Mouse (Mus musculus): ENCODE results near the gene Kremen2. TPM values are rescaled to one million over a fixed set of nuclear protein-coding genes. Genes with fewer than 3 reads are reported as not detected.

Gene Kremen2
- polyA plus RNA-seq, 1 experiment from 2014 or later = not detected

GRCm38 (mm10) chr17:23740136-23740584 lies 5.5 kb downstream of the Kremen2 start:
- H3K4me2 ChIP-seq (ENCODE audit: low read depth, low read length) = peak overlapping the region; percentile 99
- TF ChIP-seq CTCF (IDR thresholded peaks at IDR 0.05; ENCODE audit: low read depth) = no peak
- no peak for TF ChIP-seq EP300 (IDR thresholded peaks at IDR 0.05; ENCODE audit: low read depth)
- peaks cover 24% of the 10 kb centered on the region for H3K4me1 ChIP-seq (ENCODE audit: insufficient read depth)
- peak overlapping the region; percentile 29 for H3K27ac ChIP-seq (ENCODE audit: low read depth)
- peak; percentile 89 for DNase-seq
- peaks cover 3% of the 10 kb centered on the region; the same call in 1 of the 2 replicates for H3K36me3 ChIP-seq (replicated peaks; ENCODE audit: insufficient read depth, low read length)
- WGBS (ENCODE audit: insufficient replicate concordance) = under 1% methylated on average over 43 of the region's 46 CpGs
- peak overlapping the region; percentile 65 for H3K4me3 ChIP-seq (ENCODE audit: low read depth, low read length)
- H3K27me3 ChIP-seq (ENCODE audit: insufficient read depth, low read length) = peaks cover 70% of the 10 kb centered on the region
- H3K9me3 ChIP-seq (ENCODE audit: low read length) = no peaks in the 10 kb centered on the region
- H3K9ac ChIP-seq (replicated peaks) = peak overlapping the region; percentile 71
- peak; percentile 90 for ATAC-seq

- peak; percentile 14 for ATAC-seq
- H3K4me1 ChIP-seq (ENCODE audit: insufficient read depth) = peaks cover 24% of the 10 kb centered on the region
- peak overlapping the region; percentile 65 for H3K4me3 ChIP-seq (ENCODE audit: low read depth, low read length)
- H3K4me2 ChIP-seq (ENCODE audit: low read depth, low read length) = peak overlapping the region; percentile 99
- 3% methylated on average over 48 of the region's 48 CpGs for WGBS (ENCODE audit: insufficient replicate concordance)
- peaks cover 63% of the 10 kb centered on the region for H3K27me3 ChIP-seq (ENCODE audit: insufficient read depth, low read length)
- no peak for TF ChIP-seq EP300 (IDR thresholded peaks at IDR 0.05; ENCODE audit: low read depth)
- TF ChIP-seq CTCF (IDR thresholded peaks at IDR 0.05; ENCODE audit: low read depth) = no peak
- peaks cover 3% of the 10 kb centered on the region; the same call in 1 of the 2 replicates for H3K36me3 ChIP-seq (replicated peaks; ENCODE audit: insufficient read depth, low read length)
- H3K9me3 ChIP-seq (ENCODE audit: low read length) = no peaks in the 10 kb centered on the region
- H3K9ac ChIP-seq (replicated peaks) = peak overlapping the region; percentile 71
- peak overlapping the region; percentile 29; the same call in 1 of the 2 replicates for H3K27ac ChIP-seq (ENCODE audit: low read depth)
- no peak for DNase-seq
Measured at GRCm38 (mm10) chr17:23739202-23740135, 6.2 kb downstream of the Kremen2 start.

DNA sequence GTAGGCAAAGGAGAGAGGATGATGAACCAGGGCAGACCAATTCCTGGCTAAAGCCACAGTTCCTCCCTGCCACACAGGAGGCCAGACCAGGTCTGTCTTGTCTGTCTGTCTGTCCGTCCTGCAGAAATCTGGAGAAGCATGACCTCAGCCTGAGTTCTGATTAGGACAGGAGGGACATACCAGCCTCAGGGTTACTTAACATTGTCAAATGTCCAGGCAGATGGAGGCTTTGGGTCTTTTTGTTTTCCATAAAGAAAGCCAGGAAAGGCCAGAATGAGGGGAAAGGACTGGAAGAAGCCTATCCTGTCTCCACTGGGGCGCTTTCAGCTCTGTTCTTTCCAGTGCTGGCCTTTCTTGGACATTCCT lies 6.8 kb downstream of the Kremen2 start:
- Histone ChIP-seq H3K4me2 (ENCODE audit: low read depth, low read length) (peak overlapping the region; percentile 99), H3K9me3 (ENCODE audit: low read length) (no peaks in the 10 kb centered on the region), H3K4me1 (ENCODE audit: insufficient read depth) (peaks cover 24% of the 10 kb centered on the region), H3K27me3 (ENCODE audit: insufficient read depth, low read length) (peaks cover 56% of the 10 kb centered on the region), H3K36me3 (replicated peaks; ENCODE audit: insufficient read depth, low read length) (peaks cover 3% of the 10 kb centered on the region; the same call in 1 of the 2 replicates), H3K9ac (replicated peaks) (no peak overlapping the region), H3K27ac (ENCODE audit: low read depth) (no peak overlapping the region), H3K4me3 (ENCODE audit: low read depth, low read length) (no peak overlapping the region)
- WGBS (ENCODE audit: insufficient replicate concordance) = 68% methylated on average over 2 of the region's 2 CpGs
- no peak for ATAC-seq
- DNase-seq = no peak
- TF ChIP-seq CTCF (IDR thresholded peaks at IDR 0.05; ENCODE audit: low read depth) (no peak), EP300 (IDR thresholded peaks at IDR 0.05; ENCODE audit: low read depth) (no peak)

DNA sequence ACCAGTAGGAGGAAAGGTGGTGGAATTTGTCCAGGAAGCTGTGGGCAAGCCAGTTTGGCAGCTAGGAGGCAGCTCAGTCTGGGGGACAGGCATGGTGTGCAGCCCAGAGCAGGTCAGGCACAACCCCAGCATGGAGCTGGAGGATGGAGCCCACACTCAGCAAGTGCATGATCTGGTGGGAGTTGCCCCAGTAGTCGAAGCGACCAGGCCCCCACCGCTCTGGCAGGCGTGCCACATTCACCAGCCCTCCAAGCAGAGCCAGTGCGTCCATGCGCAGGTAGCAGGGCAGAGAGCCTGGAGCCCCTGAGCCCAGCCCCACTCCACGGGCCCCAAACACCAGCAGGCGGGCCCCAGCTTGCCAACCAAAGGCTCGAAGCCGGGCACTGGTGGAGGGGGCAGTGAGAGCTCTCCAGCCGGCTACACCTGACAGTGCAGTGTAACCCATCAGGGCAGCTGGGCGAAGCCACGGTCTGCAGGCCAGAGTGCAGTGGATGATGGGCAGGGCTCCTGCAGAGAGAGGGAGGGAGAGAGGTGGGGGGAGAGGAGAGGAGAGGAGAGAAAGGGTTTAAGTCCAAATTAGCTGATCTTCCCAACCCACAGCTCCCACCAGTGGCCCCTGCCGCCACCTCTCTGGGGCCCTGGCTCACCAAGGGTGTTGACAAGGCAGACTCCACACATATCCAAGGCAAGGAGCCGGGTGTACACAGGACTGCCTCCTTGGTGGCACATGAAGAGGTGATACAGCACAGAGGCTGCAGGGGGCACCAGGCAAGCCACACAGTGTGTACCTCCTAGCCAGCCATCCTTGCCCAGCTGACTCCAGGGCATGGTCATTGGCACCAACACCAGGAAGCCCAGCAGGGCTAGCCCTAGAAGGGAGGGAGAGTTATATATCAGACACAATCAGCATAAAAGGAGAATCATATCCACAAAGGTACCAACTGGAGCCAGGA lies 7.9 kb downstream of the Kremen2 start:
- WGBS (ENCODE audit: insufficient replicate concordance) = 77% methylated on average over 15 of the region's 15 CpGs
- no peak for DNase-seq
- no peak for ATAC-seq
- Histone ChIP-seq H3K4me2 (ENCODE audit: low read depth, low read length) (no peak overlapping the region), H3K36me3 (replicated peaks; ENCODE audit: insufficient read depth, low read length) (peaks cover 3% of the 10 kb centered on the region), H3K27ac (ENCODE audit: low read depth) (no peak overlapping the region), H3K4me3 (ENCODE audit: low read depth, low read length) (no peak overlapping the region), H3K9me3 (ENCODE audit: low read length) (no peaks in the 10 kb centered on the region), H3K27me3 (ENCODE audit: insufficient read depth, low read length) (peaks cover 46% of the 10 kb centered on the region), H3K9ac (replicated peaks) (no peak overlapping the region), H3K4me1 (ENCODE audit: insufficient read depth) (peaks cover 24% of the 10 kb centered on the region)
- TF ChIP-seq EP300 (IDR thresholded peaks at IDR 0.05; ENCODE audit: low read depth) (no peak), CTCF (IDR thresholded peaks at IDR 0.05; ENCODE audit: low read depth) (peak; percentile 24)

- Histone ChIP-seq H3K27ac (ENCODE audit: low read depth) (no peak overlapping the region), H3K4me2 (ENCODE audit: low read depth, low read length) (no peak overlapping the region), H3K9ac (replicated peaks) (no peak overlapping the region), H3K36me3 (replicated peaks; ENCODE audit: insufficient read depth, low read length) (peaks cover 3% of the 10 kb centered on the region), H3K27me3 (ENCODE audit: insufficient read depth, low read length) (peaks cover 13% of the 10 kb centered on the region), H3K4me3 (ENCODE audit: low read depth, low read length) (no peak overlapping the region), H3K9me3 (ENCODE audit: low read length) (no peaks in the 10 kb centered on the region), H3K4me1 (ENCODE audit: insufficient read depth) (peaks cover 3% of the 10 kb centered on the region)
- WGBS (ENCODE audit: insufficient replicate concordance) = 61% methylated on average over 1 of the region's 1 CpGs
- no peak for TF ChIP-seq EP300 (IDR thresholded peaks at IDR 0.05; ENCODE audit: low read depth)
- no peak for TF ChIP-seq CTCF (IDR thresholded peaks at IDR 0.05; ENCODE audit: low read depth)
- no peak for DNase-seq
- ATAC-seq = no peak
Measured at GRCm38 (mm10) chr17:23734341-23734740, 11.3 kb downstream of the Kremen2 start.
